Mouse (Mus musculus): ENCODE measurements at regions not wholly inside any gene's neighbourhood (a gene's known extent, or its start where the extent isn't known, plus 50 kb on each side); places are given as distances from the start of the nearest gene placed in this dataset.

GRCm38 (mm10) chr13:34498910-34499309, 153.9 kb upstream of the Slc22a23 start:
- ATAC-seq (ENCODE audit: insufficient number of reproducible peaks, insufficient read depth, low FRiP score, low TSS enrichment) = no peak
- Histone ChIP-seq H3K27ac (no peak overlapping the region), H3K4me1 (no peaks in the 10 kb centered on the region), H3K36me3 (no peaks in the 10 kb centered on the region), H3K4me3 (no peak overlapping the region), H3K27me3 (no peaks in the 10 kb centered on the region), H3K9me3 (no peaks in the 10 kb centered on the region), H3K9ac (no peak overlapping the region), H3K4me2 (replicated peaks) (no peak overlapping the region)
- WGBS = 91% methylated on average over 2 of the region's 2 CpGs

- Histone ChIP-seq H3K9ac (no peak overlapping the region), H3K27ac (no peak overlapping the region), H3K36me3 (no peaks in the 10 kb centered on the region), H3K4me1 (no peaks in the 10 kb centered on the region), H3K27me3 (no peaks in the 10 kb centered on the region), H3K9me3 (no peaks in the 10 kb centered on the region), H3K4me3 (no peak overlapping the region), H3K4me2 (replicated peaks) (no peak overlapping the region)
- WGBS = 82% methylated on average over 3 of the region's 3 CpGs
- ATAC-seq (ENCODE audit: insufficient number of reproducible peaks, insufficient read depth, low FRiP score, low TSS enrichment) = no peak
These were observed 152.7 kb upstream of the Slc22a23 start for GRCm38 (mm10) chr13:34497667-34498066.

- H3K27me3 ChIP-seq = no peaks in the 10 kb centered on the region
- no peaks in the 10 kb centered on the region for H3K4me1 ChIP-seq
- no peak overlapping the region for H3K4me2 ChIP-seq (replicated peaks)
- H3K27ac ChIP-seq = no peak overlapping the region
- WGBS = 93% methylated on average over 1 of the region's 1 CpGs
- H3K9me3 ChIP-seq = no peaks in the 10 kb centered on the region
- no peak overlapping the region for H3K9ac ChIP-seq
- no peaks in the 10 kb centered on the region for H3K36me3 ChIP-seq
- H3K4me3 ChIP-seq = no peak overlapping the region
- ATAC-seq (ENCODE audit: insufficient number of reproducible peaks, insufficient read depth, low FRiP score, low TSS enrichment) = no peak
These were observed 139.8 kb upstream of the Slc22a23 start for GRCm38 (mm10) chr13:34484831-34485230.

GRCm38 (mm10) chr13:34481461-34481860, 136.5 kb upstream of the Slc22a23 start:
- ATAC-seq (ENCODE audit: insufficient number of reproducible peaks, insufficient read depth, low FRiP score, low TSS enrichment) = no peak
- Histone ChIP-seq H3K27me3 (no peaks in the 10 kb centered on the region), H3K9me3 (no peaks in the 10 kb centered on the region), H3K27ac (no peak overlapping the region), H3K4me1 (no peaks in the 10 kb centered on the region), H3K9ac (no peak overlapping the region), H3K4me2 (replicated peaks) (no peak overlapping the region), H3K4me3 (no peak overlapping the region), H3K36me3 (no peaks in the 10 kb centered on the region)
- 83% methylated on average over 10 of the region's 10 CpGs for WGBS

- H3K27ac ChIP-seq = no peak overlapping the region
- WGBS = 68% methylated on average over 1 of the region's 1 CpGs
- ATAC-seq (ENCODE audit: insufficient number of reproducible peaks, insufficient read depth, low FRiP score, low TSS enrichment) = no peak
These were observed 125.4 kb upstream of the Slc22a23 start for GRCm38 (mm10) chr13:34470410-34470809.

GRCm38 (mm10) chr13:34469568-34469967, 124.6 kb upstream of the Slc22a23 start:
- no peaks in the 10 kb centered on the region for H3K9me3 ChIP-seq
- no peak overlapping the region for H3K9ac ChIP-seq
- ATAC-seq (ENCODE audit: insufficient number of reproducible peaks, insufficient read depth, low FRiP score, low TSS enrichment) = no peak
- H3K36me3 ChIP-seq = no peaks in the 10 kb centered on the region
- peaks cover 16% of the 10 kb centered on the region for H3K4me1 ChIP-seq
- no peaks in the 10 kb centered on the region for H3K27me3 ChIP-seq
- H3K4me2 ChIP-seq (replicated peaks) = no peak overlapping the region
- H3K4me3 ChIP-seq = no peak overlapping the region
- no peak overlapping the region for H3K27ac ChIP-seq
- whole genome bisulfite sequencing = 78% methylated on average over 5 of the region's 5 CpGs

More at GRCm38 (mm10) chr13:34470410-34470809, 125.4 kb upstream of the Slc22a23 start:
- no peaks in the 10 kb centered on the region for H3K36me3 ChIP-seq
- H3K9ac ChIP-seq = no peak overlapping the region
- H3K9me3 ChIP-seq = no peaks in the 10 kb centered on the region
- H3K4me1 ChIP-seq = peaks cover 16% of the 10 kb centered on the region
- H3K4me2 ChIP-seq (replicated peaks) = no peak overlapping the region
- H3K27me3 ChIP-seq = no peaks in the 10 kb centered on the region
- no peak overlapping the region for H3K4me3 ChIP-seq

- Histone ChIP-seq H3K27me3 (no peaks in the 10 kb centered on the region), H3K36me3 (no peaks in the 10 kb centered on the region), H3K27ac (no peak overlapping the region), H3K9me3 (no peaks in the 10 kb centered on the region), H3K9ac (no peak overlapping the region), H3K4me2 (replicated peaks) (no peak overlapping the region), H3K4me1 (peaks cover 18% of the 10 kb centered on the region), H3K4me3 (no peak overlapping the region)
- no peak for ATAC-seq (ENCODE audit: insufficient number of reproducible peaks, insufficient read depth, low FRiP score, low TSS enrichment)
- 56% methylated on average over 3 of the region's 3 CpGs for WGBS
These were observed 123.3 kb upstream of the Slc22a23 start for GRCm38 (mm10) chr13:34468132-34468748.

- Histone ChIP-seq H3K27ac (peak overlapping the region; percentile 41; the same call in 1 of the 2 replicates), H3K4me3 (no peak overlapping the region), H3K4me2 (replicated peaks) (no peak overlapping the region), H3K9me3 (no peaks in the 10 kb centered on the region), H3K4me1 (peaks cover 29% of the 10 kb centered on the region), H3K36me3 (no peaks in the 10 kb centered on the region), H3K27me3 (no peaks in the 10 kb centered on the region), H3K9ac (no peak overlapping the region)
- no peak for ATAC-seq (ENCODE audit: insufficient number of reproducible peaks, insufficient read depth, low FRiP score, low TSS enrichment)
These were observed 121.0 kb upstream of the Slc22a23 start for GRCm38 (mm10) chr13:34465862-34466430.

- Histone ChIP-seq H3K9me3 (no peaks in the 10 kb centered on the region), H3K36me3 (no peaks in the 10 kb centered on the region), H3K4me3 (no peak overlapping the region), H3K9ac (no peak overlapping the region), H3K4me2 (replicated peaks) (no peak overlapping the region), H3K27ac (no peak overlapping the region; the same call in 1 of the 2 replicates), H3K27me3 (no peaks in the 10 kb centered on the region), H3K4me1 (peaks cover 29% of the 10 kb centered on the region)
- 66% methylated on average over 5 of the region's 5 CpGs for WGBS
- no peak for ATAC-seq (ENCODE audit: insufficient number of reproducible peaks, insufficient read depth, low FRiP score, low TSS enrichment)
These were observed 120.5 kb upstream of the Slc22a23 start for GRCm38 (mm10) chr13:34465456-34465855.

- Histone ChIP-seq H3K4me1 (peaks cover 26% of the 10 kb centered on the region), H3K4me2 (replicated peaks) (no peak overlapping the region), H3K9me3 (no peaks in the 10 kb centered on the region), H3K27me3 (no peaks in the 10 kb centered on the region), H3K4me3 (no peak overlapping the region), H3K9ac (no peak overlapping the region), H3K27ac (no peak overlapping the region), H3K36me3 (no peaks in the 10 kb centered on the region)
- WGBS = 93% methylated on average over 4 of the region's 4 CpGs
- no peak for ATAC-seq (ENCODE audit: insufficient number of reproducible peaks, insufficient read depth, low FRiP score, low TSS enrichment)
These were observed 119.2 kb upstream of the Slc22a23 start for GRCm38 (mm10) chr13:34464221-34464620.

- ATAC-seq (ENCODE audit: insufficient number of reproducible peaks, insufficient read depth, low FRiP score, low TSS enrichment) = peak; percentile 81; the same call in 1 of the 2 replicates
- no peaks in the 10 kb centered on the region for H3K9me3 ChIP-seq
- H3K27ac ChIP-seq = peak overlapping the region; percentile 37; the same call in 1 of the 2 replicates
- 24% methylated on average over 2 of the region's 2 CpGs for WGBS
- no peak overlapping the region for H3K4me2 ChIP-seq (replicated peaks)
- H3K27me3 ChIP-seq = no peaks in the 10 kb centered on the region
- no peak overlapping the region for H3K9ac ChIP-seq
- H3K36me3 ChIP-seq = no peaks in the 10 kb centered on the region
- H3K4me3 ChIP-seq = no peak overlapping the region
- peaks cover 20% of the 10 kb centered on the region for H3K4me1 ChIP-seq
These were observed 118.0 kb upstream of the Slc22a23 start for GRCm38 (mm10) chr13:34462808-34463511.

- no peaks in the 10 kb centered on the region for H3K9me3 ChIP-seq
- H3K36me3 ChIP-seq = no peaks in the 10 kb centered on the region
- WGBS = 77% methylated on average over 6 of the region's 6 CpGs
- H3K9ac ChIP-seq = no peak overlapping the region
- no peak for ATAC-seq (ENCODE audit: insufficient number of reproducible peaks, insufficient read depth, low FRiP score, low TSS enrichment)
- H3K27ac ChIP-seq = 0 out of 2 replicates have a peak overlapping the region, but pooled peaks have one; percentile 37
- no peak overlapping the region for H3K4me3 ChIP-seq
- H3K27me3 ChIP-seq = no peaks in the 10 kb centered on the region
- no peak overlapping the region for H3K4me2 ChIP-seq (replicated peaks)
- H3K4me1 ChIP-seq = peaks cover 20% of the 10 kb centered on the region
These were observed 117.3 kb upstream of the Slc22a23 start for GRCm38 (mm10) chr13:34462206-34462807.
